Mouse (Mus musculus): ENCODE measurements around the gene Por. TPM values are rescaled to one million over a fixed set of nuclear protein-coding genes. Genes with fewer than 3 reads are reported as not detected.

Gene Por
- total and polyA plus RNA-seq, 3 experiments: 26.7 to 91.1 (median 90.4) TPM

- ATAC-seq (ENCODE audit: extremely low read depth, insufficient number of reproducible peaks, low FRiP score, poor library complexity, severe bottlenecking): no peak
- TF ChIP-seq CTCF (IDR thresholded peaks at IDR 0.05; ENCODE audit: low read depth, low read length) (no peak), GATA2 (IDR thresholded peaks at IDR 0.05; ENCODE audit: borderline replicate concordance, low read depth, low read length) (no peak), TAL1 (conservative IDR thresholded peaks at IDR 0.05; ENCODE audit: low read depth, low read length) (no peak), POLR2AphosphoS5 (IDR thresholded peaks at IDR 0.05; ENCODE audit: insufficient replicate concordance, low read depth, low read length) (no peak), GATA1 (IDR thresholded peaks at IDR 0.05; ENCODE audit: borderline replicate concordance, low read length) (no peak)
- peaks cover 30% of the 10 kb centered on the region for H3K27me3 ChIP-seq (ENCODE audit: insufficient read depth, low read length)
Observed at GRCm38 (mm10) chr5:135751595-135751994, 81.8 kb downstream of the Por start.

GRCm38 (mm10) chr5:135761881-135762280 is 92.0 kb downstream of the Por start:
- Histone ChIP-seq H3K27me3 (ENCODE audit: insufficient read depth, low read length) (peaks cover 47% of the 10 kb centered on the region), H3K36me3 (replicated peaks) (no peaks in the 10 kb centered on the region), H3K4me1 (ENCODE audit: insufficient read depth, low read depth, low read length) (no peaks in the 10 kb centered on the region), H3K4me3 (ENCODE audit: low read depth, low read length) (no peak overlapping the region), H3K9me3 (replicated peaks) (no peaks in the 10 kb centered on the region)
- ATAC-seq (ENCODE audit: extremely low read depth, insufficient number of reproducible peaks, low FRiP score, poor library complexity, severe bottlenecking) (no peak), DNase-seq (ENCODE audit: low spot score) (no peak)
- TF ChIP-seq GATA1 (IDR thresholded peaks at IDR 0.05; ENCODE audit: borderline replicate concordance, low read length): no peak

More at GRCm38 (mm10) chr5:135751595-135751994, 81.8 kb downstream of the Por start:
- no peak for DNase-seq (ENCODE audit: low spot score)
- Histone ChIP-seq H3K36me3 (replicated peaks) (no peaks in the 10 kb centered on the region), H3K9me3 (replicated peaks) (0 out of 2 replicates have a peak, but pooled peaks cover 3% of the 10 kb centered on the region), H3K4me1 (ENCODE audit: insufficient read depth, low read depth, low read length) (no peaks in the 10 kb centered on the region), H3K4me3 (ENCODE audit: low read depth, low read length) (no peak overlapping the region)

- ATAC-seq (ENCODE audit: extremely low read depth, insufficient number of reproducible peaks, low FRiP score, poor library complexity, severe bottlenecking): 0 out of 2 replicates have a peak, but pooled peaks have one; percentile 34
Observed at GRCm38 (mm10) chr5:135763526-135763925, 93.7 kb downstream of the Por start.

GRCm38 (mm10) chr5:135764971-135765370 is 95.1 kb downstream of the Por start:
- ATAC-seq (ENCODE audit: extremely low read depth, insufficient number of reproducible peaks, low FRiP score, poor library complexity, severe bottlenecking): no peak
- no peak for TF ChIP-seq TAL1 (conservative IDR thresholded peaks at IDR 0.05; ENCODE audit: low read depth, low read length)
- TF ChIP-seq CTCF (IDR thresholded peaks at IDR 0.05; ENCODE audit: low read depth, low read length): no peak
- TF ChIP-seq GATA1 (IDR thresholded peaks at IDR 0.05; ENCODE audit: borderline replicate concordance, low read length): no peak
- no peak for TF ChIP-seq GATA2 (IDR thresholded peaks at IDR 0.05; ENCODE audit: borderline replicate concordance, low read depth, low read length)
- no peak for TF ChIP-seq POLR2AphosphoS5 (IDR thresholded peaks at IDR 0.05; ENCODE audit: insufficient replicate concordance, low read depth, low read length)
- DNase-seq (ENCODE audit: low spot score): no peak
- no peaks in the 10 kb centered on the region for H3K36me3 ChIP-seq (replicated peaks)
- no peaks in the 10 kb centered on the region for H3K4me1 ChIP-seq (ENCODE audit: insufficient read depth, low read depth, low read length)
- H3K9me3 ChIP-seq (replicated peaks): no peaks in the 10 kb centered on the region
- peaks cover 53% of the 10 kb centered on the region for H3K27me3 ChIP-seq (ENCODE audit: insufficient read depth, low read length)
- no peak overlapping the region for H3K4me3 ChIP-seq (ENCODE audit: low read depth, low read length)

More at GRCm38 (mm10) chr5:135763526-135763925, 93.7 kb downstream of the Por start:
- H3K27me3 ChIP-seq (ENCODE audit: insufficient read depth, low read length): peaks cover 56% of the 10 kb centered on the region
- TF ChIP-seq POLR2AphosphoS5 (IDR thresholded peaks at IDR 0.05; ENCODE audit: insufficient replicate concordance, low read depth, low read length) (no peak), CTCF (IDR thresholded peaks at IDR 0.05; ENCODE audit: low read depth, low read length) (peak; percentile 69)
- H3K9me3 ChIP-seq (replicated peaks): no peaks in the 10 kb centered on the region
- no peaks in the 10 kb centered on the region for H3K36me3 ChIP-seq (replicated peaks)
- no peaks in the 10 kb centered on the region for H3K4me1 ChIP-seq (ENCODE audit: insufficient read depth, low read depth, low read length)
- peak; percentile 52 for DNase-seq (ENCODE audit: low spot score)
- H3K4me3 ChIP-seq (ENCODE audit: low read depth, low read length): no peak overlapping the region

GRCm38 (mm10) chr5:135772519-135772918 is 102.7 kb downstream of the Por start:
- Histone ChIP-seq H3K4me3 (ENCODE audit: low read depth, low read length) (no peak overlapping the region), H3K9me3 (replicated peaks) (no peaks in the 10 kb centered on the region), H3K4me1 (ENCODE audit: insufficient read depth, low read depth, low read length) (peaks cover 19% of the 10 kb centered on the region), H3K27me3 (ENCODE audit: insufficient read depth, low read length) (peaks cover 34% of the 10 kb centered on the region), H3K36me3 (replicated peaks) (peaks cover 3% of the 10 kb centered on the region)
- TF ChIP-seq GATA2 (IDR thresholded peaks at IDR 0.05; ENCODE audit: borderline replicate concordance, low read depth, low read length): no peak
- TF ChIP-seq GATA1 (IDR thresholded peaks at IDR 0.05; ENCODE audit: borderline replicate concordance, low read length): no peak
- TF ChIP-seq CTCF (IDR thresholded peaks at IDR 0.05; ENCODE audit: low read depth, low read length): no peak
- no peak for TF ChIP-seq TAL1 (conservative IDR thresholded peaks at IDR 0.05; ENCODE audit: low read depth, low read length)
- TF ChIP-seq POLR2AphosphoS5 (IDR thresholded peaks at IDR 0.05; ENCODE audit: insufficient replicate concordance, low read depth, low read length): no peak
- DNase-seq (ENCODE audit: low spot score) (no peak), ATAC-seq (ENCODE audit: extremely low read depth, insufficient number of reproducible peaks, low FRiP score, poor library complexity, severe bottlenecking) (no peak)

GRCm38 (mm10) chr5:135776546-135776945 is 106.7 kb downstream of the Por start:
- no peak for DNase-seq (ENCODE audit: low spot score)
- peaks cover 45% of the 10 kb centered on the region for H3K4me1 ChIP-seq (ENCODE audit: insufficient read depth, low read depth, low read length)
- peaks cover 21% of the 10 kb centered on the region for H3K36me3 ChIP-seq (replicated peaks)
- TF ChIP-seq GATA2 (IDR thresholded peaks at IDR 0.05; ENCODE audit: borderline replicate concordance, low read depth, low read length): no peak
- no peak for TF ChIP-seq TAL1 (conservative IDR thresholded peaks at IDR 0.05; ENCODE audit: low read depth, low read length)
- no peak for TF ChIP-seq CTCF (IDR thresholded peaks at IDR 0.05; ENCODE audit: low read depth, low read length)
- TF ChIP-seq POLR2AphosphoS5 (IDR thresholded peaks at IDR 0.05; ENCODE audit: insufficient replicate concordance, low read depth, low read length): no peak
- no peak for TF ChIP-seq GATA1 (IDR thresholded peaks at IDR 0.05; ENCODE audit: borderline replicate concordance, low read length)
- no peak for ATAC-seq (ENCODE audit: extremely low read depth, insufficient number of reproducible peaks, low FRiP score, poor library complexity, severe bottlenecking)
- H3K4me3 ChIP-seq (ENCODE audit: low read depth, low read length): no peak overlapping the region
- H3K27me3 ChIP-seq (ENCODE audit: insufficient read depth, low read length): peaks cover 17% of the 10 kb centered on the region
- no peaks in the 10 kb centered on the region for H3K9me3 ChIP-seq (replicated peaks)

Measured in G1E (cell line).